Mouse (Mus musculus): ENCODE measurements around the gene Rpl3l. TPM values are rescaled to one million over a fixed set of nuclear protein-coding genes. Genes with fewer than 3 reads are reported as not detected.

Rpl3l gene
- total and polyA plus RNA-seq, 3 experiments = 0.12 to 0.24 TPM; not detected in 1

- TF ChIP-seq NELFE (IDR thresholded peaks at IDR 0.05; ENCODE audit: low read depth, low read length) (no peak), MXI1 (IDR thresholded peaks at IDR 0.05; ENCODE audit: low read depth, low read length) (no peak), RAD21 (IDR thresholded peaks at IDR 0.05; ENCODE audit: low read depth, low read length) (no peak), MAZ (IDR thresholded peaks at IDR 0.05; ENCODE audit: low read depth, low read length) (no peak), HCFC1 (IDR thresholded peaks at IDR 0.05; ENCODE audit: low read depth, low read length) (no peak), USF1 (IDR thresholded peaks at IDR 0.05; ENCODE audit: low read depth, low read length) (no peak), KAT2A (conservative IDR thresholded peaks at IDR 0.05; ENCODE audit: low read depth, low read length) (no peak), ZKSCAN1 (IDR thresholded peaks at IDR 0.05; ENCODE audit: low read depth, low read length) (no peak), NRF1 (IDR thresholded peaks at IDR 0.05; ENCODE audit: insufficient read depth, low read depth, low read length, poor library complexity, severe bottlenecking) (no peak), JUND (IDR thresholded peaks at IDR 0.05; ENCODE audit: low read depth, low read length) (no peak), POLR2AphosphoS2 (IDR thresholded peaks at IDR 0.05; ENCODE audit: low read length) (no peak), MAFK (IDR thresholded peaks at IDR 0.05; ENCODE audit: borderline replicate concordance, low read depth, low read length) (no peak), ELF1 (IDR thresholded peaks at IDR 0.05; ENCODE audit: low read depth, low read length) (no peak), MEF2A (IDR thresholded peaks at IDR 0.05; ENCODE audit: extremely low read depth, insufficient replicate concordance, low read depth, low read length, poor library complexity, severe bottlenecking) (no peak), GATA1 (IDR thresholded peaks at IDR 0.05; ENCODE audit: low read depth, low read length) (no peak), ZC3H11A (IDR thresholded peaks at IDR 0.05; ENCODE audit: low read depth, low read length) (no peak), TCF12 (IDR thresholded peaks at IDR 0.05; ENCODE audit: low read depth, low read length) (no peak), POLR2A (IDR thresholded peaks at IDR 0.05; ENCODE audit: control insufficient read depth in 1 of 2, insufficient read depth in 1 of 2, low read depth in 1 of 2, low read length in 2 of 2, poor library complexity in 1 of 2) (no peak), ZMIZ1 (IDR thresholded peaks at IDR 0.05; ENCODE audit: low read depth, low read length) (no peak)
- Histone ChIP-seq H3K36me3 (ENCODE audit: control insufficient read depth in 1 of 2, insufficient read depth in 2 of 2, low read length in 2 of 2) (peaks cover 0 to 7% of the 10 kb centered on the region in 2 experiments; a peak in 1 of 4 replicates), H3K9me3 (replicated peaks; ENCODE audit: insufficient read depth, low read length) (no peaks in the 10 kb centered on the region), H3K4me1 (ENCODE audit: control insufficient read depth in 1 of 2, insufficient read depth in 2 of 2, low read length in 2 of 2) (peaks cover 0 to 19% of the 10 kb centered on the region in 2 experiments; a peak in 2 of 4 replicates), H3K4me3 (ENCODE audit: control insufficient read depth in 1 of 2, insufficient read depth in 1 of 2, low read depth in 2 of 2, low read length in 2 of 2) (no peak overlapping the region), H3K9ac (ENCODE audit: control insufficient read depth, low read depth, low read length, poor library complexity, severe bottlenecking) (no peak overlapping the region), H3K79me2 (ENCODE audit: control insufficient read depth, insufficient read depth, low read length, poor library complexity) (peaks cover 2% of the 10 kb centered on the region; the same call in 1 of the 2 replicates), H3K27ac (ENCODE audit: control insufficient read depth, low read depth, low read length) (no peak overlapping the region), H3K27me3 (ENCODE audit: control insufficient read depth in 1 of 2, insufficient read depth in 2 of 2, low read length in 2 of 2) (no peaks in the 10 kb centered on the region)
- DNase-seq (ENCODE audit: low read depth, low spot score) = no peak
These were observed 4.8 kb downstream of the Rpl3l start for GRCm38 (mm10) chr17:24732233-24732935.

Measured in MEL (cell line).